Mouse (Mus musculus) limb, embryonic 11.5 days (tissue): ENCODE results near the gene Ypel1. TPM values are rescaled to one million over a fixed set of nuclear protein-coding genes. Genes with fewer than 3 reads are reported as not detected.

Experiments used
- ATAC-seq: fragments of 200-750 bp; cut with Nextera tagmentation; 2 replicates; pipeline ENCODE4 v1.8.0; 2017; ENCODE audit warnings: low read depth; ENCODE audit not compliant: insufficient number of reproducible peaks, low FRiP score, low TSS enrichment
- DNase-seq: peaks from one replicate; pipeline ENCODE4 v3.0.0-alpha.2; 2015; ENCODE audit warnings: low spot score
- H3K27ac ChIP-seq: fragments of 300-500 bp; sonication (generic); replicated peaks from 2 replicates; pipeline ENCODE4 v1.5.1; 2014; ENCODE audit warnings: low read depth, mild to moderate bottlenecking, low read length
- H3K27me3 ChIP-seq: fragments of 300-500 bp; sonication (generic); 2 replicates; pipeline ENCODE4 v1.6.1; 2014; ENCODE audit warnings: mild to moderate bottlenecking, low read length, mixed read lengths; ENCODE audit not compliant: control insufficient read depth, insufficient read depth
- H3K36me3 ChIP-seq: fragments of 300-500 bp; sonication (generic); 2 replicates; pipeline ENCODE4 v1.6.1; 2014; ENCODE audit warnings: mild to moderate bottlenecking, low read length, moderate library complexity, mixed read lengths; ENCODE audit not compliant: control insufficient read depth, insufficient read depth
- H3K4me1 ChIP-seq: fragments of 300-500 bp; sonication (generic); 2 replicates; pipeline ENCODE4 v1.6.1; 2014; ENCODE audit warnings: low read length, mixed read lengths; ENCODE audit not compliant: control insufficient read depth, insufficient read depth
- H3K4me2 ChIP-seq: fragments of 300-500 bp; sonication (generic); 2 replicates; pipeline ENCODE4 v1.6.1; 2014; ENCODE audit warnings: low read depth, mild to moderate bottlenecking, moderate library complexity; ENCODE audit not compliant: severe bottlenecking
- H3K4me3 ChIP-seq: fragments of 300-500 bp; sonication (generic); 2 replicates; pipeline ENCODE4 v1.5.1; 2014; ENCODE audit warnings: low read depth, low read length
- H3K9ac ChIP-seq: fragments of 300-500 bp; sonication (generic); 2 replicates; pipeline ENCODE4 v1.6.1; 2014; ENCODE audit warnings: mild to moderate bottlenecking, low read length
- H3K9me3 ChIP-seq: fragments of 300-500 bp; sonication (generic); 2 replicates; pipeline ENCODE4 v1.6.1; 2016; ENCODE audit warnings: low read length; ENCODE audit not compliant: control insufficient read depth
- WGBS: fragments of 180-500 bp; shearing (Covaris S2); extraction: QIAGEN DNeasy Blood & Tissue Kit; methylation state at CpG from one replicate; pipeline ENCODE4 v1.1.7; 2014; 5-methylcytosine and 5-hydroxymethylcytosine counted together
- polyA plus RNA-seq: library from polyadenylated mRNA; unstranded; fragments of >200 nt; fragmentation: Nextera tagmentation; extraction: Ambion mirVana; gene quantifications from 2 replicates; pipeline ENCODE4 v1.2.1, GENCODE M21; 2014

The Ypel1 gene
- polyA plus RNA-seq, 1 experiment from 2014 or later: 109 TPM

DNA sequence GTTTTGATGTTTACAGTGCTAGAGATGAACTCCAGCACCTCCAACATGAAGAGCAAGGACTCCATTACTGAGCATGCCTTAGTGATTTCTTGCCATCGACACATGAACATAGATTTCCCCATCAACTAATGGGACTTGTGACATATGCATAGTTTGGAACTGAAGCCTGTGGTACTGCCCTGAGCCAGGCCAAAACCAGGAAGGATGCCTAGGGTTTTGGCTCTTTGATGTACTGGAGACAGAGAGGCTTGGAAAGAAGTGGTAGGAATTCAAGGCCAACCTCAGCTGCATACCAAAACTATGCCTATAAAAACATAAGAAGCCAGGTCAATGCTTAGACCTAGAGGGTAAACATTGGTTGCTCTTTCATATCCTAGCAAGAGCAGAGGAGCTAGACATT lies 19.6 kb upstream of the Ypel1 start:
- Histone ChIP-seq H3K27ac (no peak overlapping the region), H3K9me3 (no peaks in the 10 kb centered on the region), H3K4me1 (no peaks in the 10 kb centered on the region), H3K9ac (no peak overlapping the region), H3K27me3 (no peaks in the 10 kb centered on the region), H3K4me3 (no peak overlapping the region), H3K36me3 (0 out of 2 replicates have a peak, but pooled peaks cover 2% of the 10 kb centered on the region), H3K4me2 (no peak overlapping the region)
- DNase-seq: no peak
- no peak for ATAC-seq
- WGBS: 100% methylated on average over 1 of the region's 1 CpGs

DNA sequence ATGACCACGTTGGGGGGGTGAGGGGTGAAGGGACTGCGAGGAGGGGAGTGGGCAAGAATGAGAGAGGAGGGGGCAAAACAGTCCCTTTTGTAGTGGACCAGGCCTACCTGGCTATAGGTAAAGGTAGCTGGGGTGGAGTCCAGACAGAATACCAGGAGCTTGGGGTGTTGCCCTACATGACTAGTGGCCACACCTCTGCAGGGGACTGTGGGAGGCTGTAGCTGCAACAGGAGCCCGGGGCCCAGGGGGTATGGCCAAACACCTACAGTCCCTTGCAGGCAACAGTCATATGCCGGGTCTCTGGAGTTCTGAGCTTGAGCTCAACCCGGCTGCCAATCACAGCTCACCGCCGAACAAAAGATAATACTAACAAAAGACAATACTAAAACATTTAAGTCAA lies 17.4 kb upstream of the Ypel1 start:
- no peak for DNase-seq
- no peak overlapping the region for H3K4me3 ChIP-seq
- H3K4me1 ChIP-seq: no peaks in the 10 kb centered on the region
- no peak for ATAC-seq
- H3K27ac ChIP-seq: no peak overlapping the region
- 0 out of 2 replicates have a peak, but pooled peaks cover 2% of the 10 kb centered on the region for H3K36me3 ChIP-seq
- WGBS: 78% methylated on average over 7 of the region's 7 CpGs
- no peak overlapping the region for H3K9ac ChIP-seq
- H3K4me2 ChIP-seq: no peak overlapping the region
- H3K9me3 ChIP-seq: no peaks in the 10 kb centered on the region
- no peaks in the 10 kb centered on the region for H3K27me3 ChIP-seq

DNA sequence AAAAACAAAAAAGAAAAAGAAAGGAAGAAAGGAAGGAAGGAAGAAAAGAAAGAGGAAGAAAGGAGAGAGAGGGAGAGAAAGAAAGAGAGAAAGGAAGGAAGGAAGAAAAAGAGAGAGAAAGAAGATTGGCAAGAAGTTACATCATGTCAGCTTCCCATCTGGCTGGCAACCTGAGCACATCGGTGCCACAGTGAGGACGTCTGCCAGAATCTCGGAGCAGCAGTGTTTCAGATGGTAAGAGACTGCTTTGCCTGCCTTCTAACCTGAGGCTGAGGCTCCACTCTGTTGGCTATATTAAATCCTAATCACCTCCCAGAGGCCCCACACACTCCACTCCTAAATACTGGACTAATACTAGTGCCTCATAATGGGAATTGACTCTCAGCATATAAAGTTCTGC lies 15.6 kb upstream of the Ypel1 start:
- Histone ChIP-seq H3K4me3 (no peak overlapping the region), H3K27ac (no peak overlapping the region), H3K9ac (no peak overlapping the region), H3K36me3 (0 out of 2 replicates have a peak, but pooled peaks cover 2% of the 10 kb centered on the region), H3K9me3 (no peaks in the 10 kb centered on the region), H3K4me2 (no peak overlapping the region), H3K4me1 (no peaks in the 10 kb centered on the region), H3K27me3 (no peaks in the 10 kb centered on the region)
- 80% methylated on average over 3 of the region's 3 CpGs for WGBS
- DNase-seq: no peak
- ATAC-seq: no peak

DNA sequence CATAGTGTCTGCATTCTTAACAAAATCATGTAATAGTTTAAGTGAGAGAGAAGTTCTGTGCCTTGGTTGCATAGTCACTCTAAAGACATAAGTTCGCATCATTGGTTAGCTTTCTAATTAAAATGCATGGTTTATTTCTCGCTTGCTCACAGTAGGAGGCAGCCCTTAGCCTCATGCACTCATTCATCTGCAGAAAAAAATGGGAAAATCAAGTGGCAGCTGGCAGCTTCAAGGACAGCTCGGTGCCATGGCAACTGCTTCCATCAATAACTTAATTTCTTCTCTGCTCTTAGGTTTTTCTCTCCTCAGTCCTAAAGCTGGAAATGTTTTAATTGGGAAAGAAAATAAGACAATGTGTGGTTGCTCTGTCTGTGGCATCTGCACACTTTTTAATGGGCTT lies 13.9 kb upstream of the Ypel1 start:
- no peaks in the 10 kb centered on the region for H3K27me3 ChIP-seq
- no peak overlapping the region for H3K4me2 ChIP-seq
- no peaks in the 10 kb centered on the region for H3K4me1 ChIP-seq
- H3K9me3 ChIP-seq: no peaks in the 10 kb centered on the region
- DNase-seq (no peak), ATAC-seq (no peak)
- no peak overlapping the region for H3K9ac ChIP-seq
- no peak overlapping the region for H3K27ac ChIP-seq
- no peaks in the 10 kb centered on the region for H3K36me3 ChIP-seq
- 75% methylated on average over 3 of the region's 3 CpGs for WGBS
- H3K4me3 ChIP-seq: no peak overlapping the region

DNA sequence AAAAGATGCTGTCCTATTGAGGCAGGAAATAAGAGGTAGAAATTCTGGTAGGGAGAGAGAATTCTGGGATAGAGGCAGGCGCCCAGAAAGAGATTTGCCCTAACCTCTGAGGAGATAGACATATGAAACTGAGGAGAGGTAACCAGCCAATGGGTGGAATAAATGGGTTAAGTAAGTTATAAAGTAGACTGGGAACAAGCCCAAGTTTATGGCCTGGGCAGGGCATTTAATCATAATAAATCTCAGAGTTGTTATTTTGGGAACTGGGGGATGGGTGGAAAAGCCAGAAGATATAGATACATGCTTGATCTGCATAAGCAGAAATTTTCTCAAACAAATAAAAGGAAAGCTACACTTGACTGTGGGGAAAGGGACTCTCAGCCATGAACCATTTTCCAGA lies 7.2 kb upstream of the Ypel1 start:
- H3K27ac ChIP-seq: no peak overlapping the region
- H3K9ac ChIP-seq: no peak overlapping the region
- H3K9me3 ChIP-seq: no peaks in the 10 kb centered on the region
- H3K4me1 ChIP-seq: no peaks in the 10 kb centered on the region
- DNase-seq (no peak), ATAC-seq (no peak)
- no peak overlapping the region for H3K4me2 ChIP-seq
- 61% methylated on average over 1 of the region's 1 CpGs for WGBS
- H3K4me3 ChIP-seq: no peak overlapping the region
- H3K36me3 ChIP-seq: no peaks in the 10 kb centered on the region
- no peaks in the 10 kb centered on the region for H3K27me3 ChIP-seq

DNA sequence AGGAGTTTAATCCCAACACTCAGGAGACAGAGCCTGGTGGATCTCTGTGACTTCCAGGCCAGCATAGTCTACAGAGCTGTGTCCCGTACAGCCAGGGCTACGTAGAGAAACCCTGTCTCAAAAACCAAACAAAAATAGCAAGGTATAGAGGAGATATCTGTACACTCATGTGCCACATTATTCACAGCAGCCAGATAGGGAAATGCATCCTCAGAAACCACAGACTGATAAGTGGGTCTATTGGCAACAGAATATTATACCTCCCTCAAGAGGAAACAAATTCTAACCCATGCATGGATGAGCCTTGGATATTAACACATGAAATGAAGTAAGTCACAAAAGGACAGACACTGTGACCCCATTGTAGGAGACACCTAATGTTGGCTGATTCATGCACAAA lies 1.9 kb upstream of the Ypel1 start:
- H3K36me3 ChIP-seq: no peaks in the 10 kb centered on the region
- no peak for DNase-seq
- no peaks in the 10 kb centered on the region for H3K9me3 ChIP-seq
- WGBS: 91% methylated on average over 2 of the region's 2 CpGs
- H3K4me2 ChIP-seq: no peak overlapping the region
- peaks cover 4% of the 10 kb centered on the region; the same call in 1 of the 2 replicates for H3K4me1 ChIP-seq
- no peaks in the 10 kb centered on the region for H3K27me3 ChIP-seq
- H3K4me3 ChIP-seq: no peak overlapping the region
- ATAC-seq: no peak
- no peak overlapping the region for H3K9ac ChIP-seq
- H3K27ac ChIP-seq: no peak overlapping the region

DNA sequence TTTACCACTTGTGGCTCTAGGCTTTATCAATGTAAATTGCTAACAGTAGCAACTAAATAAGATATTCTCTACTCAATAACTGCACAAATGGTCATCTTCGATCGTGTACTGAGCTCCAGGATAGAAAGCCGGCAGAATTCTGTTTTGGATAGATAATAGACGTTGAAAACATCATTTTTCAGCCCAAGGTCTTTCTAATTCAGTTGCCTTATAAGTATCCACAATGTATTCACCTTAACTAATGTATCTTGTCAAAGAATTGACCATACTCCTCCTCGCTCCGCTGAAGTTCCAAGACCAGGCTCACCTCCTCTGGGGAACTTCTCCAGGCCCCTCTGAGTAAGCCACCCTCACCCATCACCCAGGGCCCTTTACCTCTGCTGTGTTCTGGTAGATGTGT lies 1.2 kb downstream of the Ypel1 start:
- Histone ChIP-seq H3K4me1 (peaks cover 4% of the 10 kb centered on the region; the same call in 1 of the 2 replicates), H3K27ac (no peak overlapping the region), H3K4me3 (peak overlapping the region; percentile 75), H3K9ac (peak overlapping the region; percentile 35; the same call in 1 of the 2 replicates), H3K36me3 (peaks cover 12% of the 10 kb centered on the region; the same call in 1 of the 2 replicates), H3K9me3 (peaks cover 7% of the 10 kb centered on the region; the same call in 1 of the 2 replicates), H3K4me2 (peak overlapping the region; percentile 60), H3K27me3 (no peaks in the 10 kb centered on the region)
- 51% methylated on average over 6 of the region's 6 CpGs for WGBS
- DNase-seq (no peak), ATAC-seq (no peak)

DNA sequence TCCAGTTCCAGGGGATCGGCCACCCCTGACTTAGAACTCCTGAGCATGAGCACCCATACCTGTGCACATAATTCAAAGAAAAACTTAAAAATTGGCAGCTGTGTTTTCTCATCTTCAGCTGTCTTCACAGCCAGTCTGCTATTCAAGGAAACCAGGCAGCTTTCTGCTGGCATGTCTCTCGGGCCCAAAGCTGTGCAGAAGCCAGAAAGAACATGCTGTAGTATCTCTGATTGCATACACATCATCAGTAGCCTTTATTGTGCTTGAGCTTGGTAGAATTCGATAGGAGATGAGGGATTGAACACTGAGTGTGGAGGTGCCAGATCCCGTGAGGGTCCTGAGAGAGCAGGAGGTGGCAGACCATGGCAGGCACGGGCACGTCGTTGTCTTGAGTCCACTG lies 3.5 kb downstream of the Ypel1 start:
- Histone ChIP-seq H3K4me3 (no peak overlapping the region), H3K9me3 (peaks cover 8% of the 10 kb centered on the region; the same call in 1 of the 2 replicates), H3K27me3 (no peaks in the 10 kb centered on the region), H3K27ac (no peak overlapping the region), H3K4me2 (no peak overlapping the region), H3K36me3 (peaks cover 17% of the 10 kb centered on the region), H3K9ac (no peak overlapping the region), H3K4me1 (peaks cover 4% of the 10 kb centered on the region; the same call in 1 of the 2 replicates)
- ATAC-seq (no peak), DNase-seq (no peak)
- WGBS: 94% methylated on average over 7 of the region's 7 CpGs

DNA sequence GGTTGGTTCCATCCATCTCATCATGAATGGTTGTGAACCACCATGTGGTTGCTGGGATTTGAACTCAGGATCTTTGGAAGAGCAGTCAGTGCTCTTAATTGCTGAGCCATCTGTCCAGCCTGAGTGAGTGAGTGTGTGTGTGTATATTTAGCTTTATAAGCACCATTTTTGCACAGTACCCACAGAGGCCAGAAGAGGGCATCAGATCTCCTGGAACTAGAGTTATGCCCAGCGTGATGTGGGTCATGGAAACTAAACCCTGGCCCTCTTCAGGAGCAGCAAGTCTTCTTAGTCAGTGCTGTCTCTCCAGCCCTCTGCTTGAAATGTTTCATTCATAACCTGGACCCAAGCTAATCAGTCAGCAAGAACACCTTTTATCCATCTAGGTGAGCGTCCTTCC lies 6.8 kb downstream of the Ypel1 start:
- no peak overlapping the region for H3K27ac ChIP-seq
- no peak overlapping the region for H3K4me2 ChIP-seq
- no peaks in the 10 kb centered on the region for H3K4me1 ChIP-seq
- H3K4me3 ChIP-seq: no peak overlapping the region
- no peaks in the 10 kb centered on the region for H3K27me3 ChIP-seq
- no peak overlapping the region for H3K9ac ChIP-seq
- ATAC-seq (no peak), DNase-seq (no peak)
- 94% methylated on average over 2 of the region's 2 CpGs for WGBS
- H3K9me3 ChIP-seq: peaks cover 8% of the 10 kb centered on the region; the same call in 1 of the 2 replicates
- H3K36me3 ChIP-seq: peaks cover 21% of the 10 kb centered on the region
